Mouse (Mus musculus): ENCODE results near the gene Gm18596. TPM values are rescaled to one million over a fixed set of nuclear protein-coding genes. Genes with fewer than 3 reads are reported as not detected.
A peak's percentile ranks its signal among the peaks of the same experiment; 100 is the strongest.
"Not testable (repeated sequence)": the region's sequence is repeated elsewhere in the genome, so short reads cannot be mapped to it uniquely, and the experiment has no call there.

The Gm18596 gene
- not detected for total RNA-seq (2021)

GRCm38 (mm10) chr10:77741924-77742688 is at the start of gene Gm18596:
Gene Gm18596 (minus strand): TSS chr10:77742638.
- intact Hi-C loops (cut with DNase I); DNase-seq (ENCODE audit: low spot score in 2 of 2): not testable (repeated sequence)

- intact Hi-C loops (cut with DNase I) = no loop called here
- no peak for DNase-seq (ENCODE audit: low spot score in 2 of 2)
These were observed 46.2 kb upstream of the Gm18596 start for GRCm38 (mm10) chr10:77788621-77789020.

DNA sequence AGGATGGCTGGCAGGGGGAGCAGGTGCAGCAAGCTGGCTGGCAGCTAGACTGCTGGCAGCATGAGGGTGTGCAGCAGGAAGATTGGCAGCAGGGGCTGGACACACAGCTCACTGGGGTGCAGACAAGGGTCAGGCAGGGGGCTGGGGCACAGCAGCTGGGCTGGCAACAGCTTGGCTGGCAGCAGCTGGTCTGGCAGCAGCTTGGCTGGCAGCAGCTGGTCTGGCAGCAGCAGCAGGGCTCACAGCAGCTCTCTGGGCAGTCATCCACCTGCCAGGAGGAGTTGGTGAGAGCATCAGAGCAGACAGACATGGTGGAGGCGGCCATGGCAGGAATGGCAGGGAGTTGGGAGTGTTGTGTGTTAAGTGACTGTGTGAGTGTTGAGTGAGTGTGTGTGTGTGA is 45.4 kb upstream of the Gm18596 start, which contains the start of gene Gm7137:
Gene Gm7137 (minus strand): TSS at position 325 of the 400 bp plus-strand sequence.
- DNase-seq (ENCODE audit: low spot score in 2 of 2) = peak in 1 of 2 experiments; percentile 46
- intact Hi-C loops (cut with DNase I) = not testable (repeated sequence)

DNA sequence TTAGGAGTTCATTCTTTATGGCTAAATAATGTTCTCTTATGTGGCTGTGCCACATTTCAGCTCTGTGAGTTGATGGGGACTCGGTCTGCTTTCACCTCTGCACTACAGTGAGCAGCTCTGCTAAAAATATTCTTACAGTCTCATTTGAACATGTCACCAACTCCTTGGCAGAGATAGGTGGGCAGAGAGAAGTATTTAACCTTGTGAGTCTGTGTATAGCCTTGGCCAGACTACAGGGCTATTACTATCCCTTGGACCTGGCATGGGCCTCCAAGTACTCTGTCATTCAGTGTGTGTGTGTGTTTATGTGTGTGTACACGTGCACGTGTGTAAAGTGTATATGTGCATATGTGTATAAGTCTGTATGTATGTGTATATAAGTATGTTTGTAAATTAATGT is 41.0 kb upstream of the Gm18596 start:
- DNase-seq (ENCODE audit: low spot score in 2 of 2); intact Hi-C loops (cut with DNase I): not testable (repeated sequence)

- intact Hi-C loops (cut with DNase I) = not testable (repeated sequence)
These were observed 40.0 kb upstream of the Gm18596 start, which contains the start of gene Gm3250 for GRCm38 (mm10) chr10:77782442-77782841. Gene Gm3250 (minus strand): TSS chr10:77782542.

GRCm38 (mm10) chr10:77776844-77777243 is 34.4 kb upstream of the Gm18596 start, which contains the start of gene Gm7138:
Gene Gm7138 (minus strand): TSS chr10:77776944.
- DNase-seq (ENCODE audit: low spot score in 2 of 2); intact Hi-C loops (cut with DNase I): not testable (repeated sequence)

More at GRCm38 (mm10) chr10:77782442-77782841, 40.0 kb upstream of the Gm18596 start, which contains the start of gene Gm3250:
- not testable (repeated sequence) for DNase-seq (ENCODE audit: low spot score in 2 of 2)

DNA sequence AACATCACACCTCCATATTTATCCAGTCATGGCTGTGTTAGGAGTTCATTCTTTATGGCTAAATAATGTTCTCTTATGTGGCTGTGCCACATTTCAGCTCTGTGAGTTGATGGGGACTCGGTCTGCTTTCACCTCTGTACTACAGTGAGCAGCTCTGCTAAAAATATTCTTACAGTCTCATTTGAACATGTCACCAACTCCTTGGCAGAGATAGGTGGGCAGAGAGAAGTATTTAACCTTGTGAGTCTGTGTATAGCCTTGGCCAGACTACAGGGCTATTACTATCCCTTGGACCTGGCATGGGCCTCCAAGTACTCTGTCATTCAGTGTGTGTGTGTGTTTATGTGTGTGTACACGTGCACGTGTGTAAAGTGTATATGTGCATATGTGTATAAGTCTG is 29.7 kb upstream of the Gm18596 start:
- DNase-seq (ENCODE audit: low spot score in 2 of 2); intact Hi-C loops (cut with DNase I): not testable (repeated sequence)

DNA sequence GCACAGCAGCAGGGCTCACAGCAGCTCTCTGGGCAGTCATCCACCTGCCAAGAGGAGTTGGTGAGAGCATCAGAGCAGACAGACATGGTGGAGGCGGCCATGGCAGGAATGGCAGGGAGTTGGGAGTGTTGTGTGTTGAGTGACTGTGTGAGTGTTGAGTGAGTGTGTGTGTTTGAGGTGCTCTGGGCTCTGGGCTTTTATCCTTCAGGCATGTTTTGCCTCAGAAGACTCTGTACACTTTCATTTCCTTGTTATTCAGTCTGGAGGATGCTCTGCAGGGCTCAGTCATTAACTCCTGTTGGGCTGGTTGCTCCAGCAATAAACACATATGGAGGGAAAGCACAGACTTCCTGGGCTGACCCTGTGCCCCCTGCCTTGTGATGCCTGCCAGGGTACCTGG is 28.8 kb upstream of the Gm18596 start, which contains the start of gene Gm3238:
Gene Gm3238 (minus strand): TSS at position 101 of the 400 bp plus-strand sequence.
- DNase-seq (ENCODE audit: low spot score in 2 of 2); intact Hi-C loops (cut with DNase I): not testable (repeated sequence)

DNA sequence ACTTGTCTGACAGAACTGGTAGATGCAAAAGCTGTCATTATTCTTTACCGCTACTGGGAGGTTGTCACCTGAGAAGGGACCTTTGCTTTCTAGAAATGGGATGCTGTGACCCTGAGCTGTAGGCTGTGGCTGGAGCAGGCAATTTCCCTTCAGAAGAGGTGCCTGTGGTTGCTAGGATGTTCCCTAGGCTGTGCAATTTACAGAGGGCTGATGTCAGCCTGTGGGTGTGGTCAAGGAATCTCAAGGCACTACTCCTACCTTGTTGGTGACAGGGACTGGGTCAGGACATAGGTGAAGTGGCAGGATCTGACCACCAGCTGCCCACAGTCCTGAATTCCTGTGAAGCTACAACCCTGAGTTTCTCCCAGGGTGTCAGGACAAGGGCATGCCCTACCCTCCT is 27.3 kb upstream of the Gm18596 start:
- intact Hi-C loops (cut with DNase I) = no loop called here
- no peak for DNase-seq (ENCODE audit: low spot score in 2 of 2)

DNA sequence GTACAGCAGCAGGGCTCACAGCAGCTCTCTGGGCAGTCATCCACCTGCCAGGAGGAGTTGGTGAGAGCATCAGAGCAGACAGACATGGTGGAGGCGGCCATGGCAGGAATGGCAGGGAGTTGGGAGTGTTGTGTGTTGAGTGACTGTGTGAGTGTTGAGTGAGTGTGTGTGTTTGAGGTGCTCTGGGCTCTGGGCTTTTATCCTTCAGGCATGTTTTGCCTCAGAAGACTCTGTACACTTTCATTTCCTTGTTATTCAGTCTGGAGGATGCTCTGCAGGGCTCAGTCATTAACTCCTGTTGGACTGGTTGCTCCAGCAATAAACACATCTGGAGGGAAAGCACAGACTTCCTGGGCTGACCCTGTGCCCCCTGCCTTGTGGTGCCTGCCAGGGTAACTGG is 17.1 kb upstream of the Gm18596 start, which contains the start of gene Gm3233:
Gene Gm3233 (minus strand): TSS at position 101 of the 400 bp plus-strand sequence.
- intact Hi-C loops (cut with DNase I); DNase-seq (ENCODE audit: low spot score in 2 of 2): not testable (repeated sequence)

- no peak for DNase-seq (ENCODE audit: low spot score in 2 of 2)
- intact Hi-C loops (cut with DNase I) = no loop called here
These were observed 11.0 kb upstream of the Gm18596 start for GRCm38 (mm10) chr10:77753448-77753847.

DNA sequence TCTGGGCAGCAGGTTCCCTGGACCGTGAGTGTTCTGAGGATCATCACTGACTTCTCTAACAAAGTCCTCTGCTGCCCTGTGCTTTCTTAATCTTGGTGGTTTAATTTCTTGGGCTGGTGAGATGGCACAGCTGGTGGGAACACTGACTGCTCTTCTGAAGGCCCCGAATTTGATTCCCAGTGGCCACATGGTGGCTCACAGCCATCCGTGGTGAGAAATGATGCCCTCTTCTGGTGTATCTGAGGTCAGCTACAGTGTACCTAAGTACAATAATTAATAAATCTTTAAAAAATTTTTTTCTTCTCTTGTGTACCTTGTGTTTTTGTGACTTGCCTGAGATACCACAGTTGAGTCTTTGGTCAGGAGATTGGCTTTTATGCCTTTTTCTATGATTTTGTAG is 9.9 kb upstream of the Gm18596 start:
- intact Hi-C loops (cut with DNase I); DNase-seq (ENCODE audit: low spot score in 2 of 2): not testable (repeated sequence)

GRCm38 (mm10) chr10:77751254-77751653 is 8.8 kb upstream of the Gm18596 start, which contains the start of gene Gm9736:
Gene Gm9736 (minus strand): TSS chr10:77751354.
- intact Hi-C loops (cut with DNase I); DNase-seq (ENCODE audit: low spot score in 2 of 2): not testable (repeated sequence)

GRCm38 (mm10) chr10:77750686-77751085 is 8.2 kb upstream of the Gm18596 start:
- intact Hi-C loops (cut with DNase I); DNase-seq (ENCODE audit: low spot score in 2 of 2): not testable (repeated sequence)

DNA sequence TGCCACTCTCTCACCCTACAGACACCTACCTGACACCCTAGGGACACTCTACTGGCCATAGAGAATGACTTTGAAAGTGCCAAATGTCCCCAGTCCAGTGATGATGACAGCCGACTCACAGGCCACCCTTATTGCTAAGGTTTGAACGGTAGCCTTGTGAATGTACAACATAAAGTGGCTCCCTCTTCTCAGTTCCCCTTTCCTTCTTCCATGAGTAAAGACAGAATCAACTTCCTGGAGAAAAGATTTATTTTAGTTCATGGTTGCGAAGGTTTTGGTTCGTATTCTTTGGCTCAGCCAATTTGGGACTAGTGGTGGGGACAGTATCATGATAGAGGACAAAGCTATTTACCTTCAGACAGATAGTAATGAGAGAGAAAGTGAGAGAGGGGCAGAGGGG is 3.5 kb downstream of the Gm18596 start:
- intact Hi-C loops (cut with DNase I) = no loop called here
- DNase-seq (ENCODE audit: low spot score in 2 of 2) = no peak

GRCm38 (mm10) chr10:77735928-77736327 is 6.5 kb downstream of the Gm18596 start:
- intact Hi-C loops (cut with DNase I) = no loop called here
- no peak for DNase-seq (ENCODE audit: low spot score in 2 of 2)

DNA sequence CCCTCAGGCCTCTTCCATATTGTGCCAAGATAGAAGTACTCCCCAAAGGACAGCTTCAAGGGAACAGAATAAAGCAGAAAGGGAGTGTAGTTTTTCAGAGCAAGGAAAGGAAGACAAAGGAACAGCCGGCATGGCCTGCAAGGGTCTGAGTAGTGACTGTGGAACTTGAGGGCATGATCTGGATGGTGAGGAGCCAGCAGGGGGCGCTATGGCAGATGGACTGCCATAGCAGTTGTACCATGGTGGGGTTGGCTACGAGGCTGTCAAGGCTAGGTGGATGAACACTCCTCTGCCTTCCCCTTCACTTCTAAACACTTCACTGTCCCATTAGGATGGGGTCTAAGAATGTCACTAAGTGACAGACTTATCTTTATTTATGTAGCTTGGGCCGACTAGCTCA is 13.2 kb downstream of the Gm18596 start:
- intact Hi-C loops (cut with DNase I) = loop anchor here (5.0 kb wide), 2 partner anchors 148 to 208 kb away; no protein-coding TSS in a partner anchor

DNA sequence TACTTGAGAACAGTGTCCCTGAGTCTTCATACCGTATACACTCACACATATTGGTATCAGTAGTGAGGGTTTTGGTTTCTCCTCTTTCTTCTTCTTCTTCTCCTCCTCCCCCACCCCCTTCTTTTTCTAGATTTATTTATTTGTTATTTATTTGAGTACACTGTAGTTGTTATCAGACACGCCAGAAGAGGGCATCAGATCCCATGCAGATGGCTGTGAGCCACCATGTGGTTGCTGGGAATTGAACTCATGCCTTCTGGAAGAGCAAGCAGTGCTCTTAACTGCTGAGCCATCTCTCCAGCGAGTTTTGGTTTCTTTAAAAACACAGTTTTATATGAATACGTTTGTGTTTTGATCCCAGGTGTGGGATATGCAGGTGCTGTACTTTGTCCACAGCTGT is 14.2 kb downstream of the Gm18596 start:
- intact Hi-C loops (cut with DNase I) = loop anchor here (5.0 kb wide), 2 partner anchors 149 to 209 kb away; no protein-coding TSS in a partner anchor
- no peak for DNase-seq (ENCODE audit: low spot score in 2 of 2)

More for the DNA sequence above, 13.2 kb downstream of the Gm18596 start:
- no peak for DNase-seq (ENCODE audit: low spot score in 2 of 2)

GRCm38 (mm10) chr10:77726186-77726585 is 16.3 kb downstream of the Gm18596 start, which contains the start of gene Gm10100:
Gene Gm10100 (plus strand): TSS chr10:77726486.
- intact Hi-C loops (cut with DNase I) = loop anchor here (5.0 kb wide), 2 partner anchors 151 to 211 kb away; no protein-coding TSS in a partner anchor
- DNase-seq (ENCODE audit: low spot score in 2 of 2) = no peak

DNA sequence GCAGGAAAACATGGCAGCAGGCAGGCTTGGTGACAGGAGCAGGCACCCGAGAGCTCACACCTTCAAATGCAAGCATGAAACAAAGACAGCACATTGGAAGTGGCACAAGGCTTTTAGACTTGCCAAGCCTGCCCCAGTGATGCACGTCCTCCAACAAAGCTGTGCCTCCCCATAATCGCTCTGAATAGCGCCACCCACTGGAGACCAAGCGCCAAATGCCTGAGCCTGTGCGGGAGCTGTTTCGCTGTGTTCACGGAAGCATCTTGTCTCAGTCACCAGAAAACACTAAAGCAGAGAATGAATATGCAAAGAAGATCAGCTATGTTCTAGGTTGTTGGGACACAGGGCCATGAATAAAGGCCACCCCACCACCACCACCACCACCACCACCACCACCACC is 17.6 kb downstream of the Gm18596 start:
- intact Hi-C loops (cut with DNase I) = loop anchor here (5.0 kb wide), 2 partner anchors 152 to 212 kb away; no protein-coding TSS in a partner anchor
- no peak for DNase-seq (ENCODE audit: low spot score in 2 of 2)

Data from left cerebral cortex, postnatal 25 days (tissue).